Mouse (Mus musculus): ENCODE measurements around the gene Fer1l5.

- TF ChIP-seq CTCF (IDR thresholded peaks at IDR 0.05; ENCODE audit: control insufficient read depth, insufficient read depth, insufficient replicate concordance, low read depth, low read length): no peak
- no peak for TF ChIP-seq POLR2A (IDR thresholded peaks at IDR 0.05; ENCODE audit: control insufficient read depth, low read depth, low read length)
Observed at GRCm38 (mm10) chr1:36437223-36437622, 65.1 kb downstream of the Fer1l5 start.

Measured in testis, adult 2 months (tissue).